Mouse (Mus musculus): ENCODE measurements around the gene Tac4. TPM values are rescaled to one million over a fixed set of nuclear protein-coding genes. Genes with fewer than 3 reads are reported as not detected.
A peak's percentile ranks its signal among the peaks of the same experiment; 100 is the strongest.

Tac4 gene
- polyA plus RNA-seq (2014; fragmentation: Nextera tagmentation; extraction: Ambion mirVana) = 0.21 and 0.22 TPM in 2 replicates

- Histone ChIP-seq H3K4me1 (ENCODE audit: control insufficient read depth, insufficient read depth, low read length) (0 out of 2 replicates have a peak, but pooled peaks cover 6% of the 10 kb centered on the region), H3K9ac (replicated peaks; ENCODE audit: low read depth, low read length) (no peak within 1 kb of the TSS), H3K9me3 (ENCODE audit: control insufficient read depth, low read length) (no peaks in the 10 kb centered on the region), H3K36me3 (ENCODE audit: control insufficient read depth, insufficient read depth, low read length) (no peaks in the 10 kb centered on the region), H3K27ac (ENCODE audit: low read depth, low read length) (no peak within 1 kb of the TSS), H3K4me3 (ENCODE audit: low read depth, low read length) (no peak within 1 kb of the TSS), H3K4me2 (ENCODE audit: low read depth, low read length) (no peak within 1 kb of the TSS), H3K27me3 (ENCODE audit: control insufficient read depth, insufficient read depth, low read length) (no peaks in the 10 kb centered on the region)
- WGBS = 70% methylated on average over 5 of the region's 5 CpGs
- no peak for ATAC-seq (ENCODE audit: low read depth)
These were observed at the start of gene Tac4 for GRCm38 (mm10) chr11:95261178-95261751. Tac4 (plus strand) TSS chr11:95261529.

GRCm38 (mm10) chr11:95213607-95214006, 47.7 kb upstream of the Tac4 start:
- Histone ChIP-seq H3K4me2 (ENCODE audit: low read depth, low read length) (no peak overlapping the region), H3K27me3 (ENCODE audit: control insufficient read depth, insufficient read depth, low read length) (no peaks in the 10 kb centered on the region; the same call in 1 of the 2 replicates), H3K4me1 (ENCODE audit: control insufficient read depth, insufficient read depth, low read length) (peaks cover 3% of the 10 kb centered on the region; the same call in 1 of the 2 replicates), H3K9me3 (ENCODE audit: control insufficient read depth, low read length) (no peaks in the 10 kb centered on the region), H3K9ac (replicated peaks; ENCODE audit: low read depth, low read length) (no peak overlapping the region), H3K27ac (ENCODE audit: low read depth, low read length) (no peak overlapping the region), H3K36me3 (ENCODE audit: control insufficient read depth, insufficient read depth, low read length) (no peaks in the 10 kb centered on the region), H3K4me3 (ENCODE audit: low read depth, low read length) (no peak overlapping the region)
- 33% methylated on average over 6 of the region's 6 CpGs for WGBS
- ATAC-seq (ENCODE audit: low read depth) = no peak

DNA sequence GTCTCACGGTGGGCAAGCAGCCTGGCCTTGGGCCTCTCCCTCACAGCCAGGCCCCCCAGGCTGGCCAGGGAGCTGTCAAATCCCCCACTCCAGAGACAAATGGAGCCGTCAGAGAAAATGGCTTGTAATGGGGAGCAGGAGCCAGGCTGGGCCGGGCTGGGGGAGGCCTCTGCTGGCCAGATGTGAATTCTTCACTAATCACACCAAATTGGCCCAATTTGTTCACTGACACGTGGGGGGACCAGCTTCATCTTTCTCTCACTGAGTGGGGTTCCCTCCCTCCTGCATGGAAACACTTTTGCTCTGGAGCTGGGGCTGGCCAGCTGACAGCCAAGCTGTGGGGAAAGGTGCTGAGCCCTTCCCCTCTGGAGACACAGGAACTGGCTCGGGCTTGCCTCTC, 47.0 kb upstream of the Tac4 start:
- Histone ChIP-seq H3K36me3 (ENCODE audit: control insufficient read depth, insufficient read depth, low read length) (no peaks in the 10 kb centered on the region), H3K27ac (ENCODE audit: low read depth, low read length) (no peak overlapping the region), H3K9ac (replicated peaks; ENCODE audit: low read depth, low read length) (no peak overlapping the region), H3K9me3 (ENCODE audit: control insufficient read depth, low read length) (no peaks in the 10 kb centered on the region), H3K27me3 (ENCODE audit: control insufficient read depth, insufficient read depth, low read length) (no peaks in the 10 kb centered on the region; the same call in 1 of the 2 replicates), H3K4me3 (ENCODE audit: low read depth, low read length) (no peak overlapping the region), H3K4me2 (ENCODE audit: low read depth, low read length) (no peak overlapping the region), H3K4me1 (ENCODE audit: control insufficient read depth, insufficient read depth, low read length) (peaks cover 3% of the 10 kb centered on the region; the same call in 1 of the 2 replicates)
- 0% methylated on average over 5 of the region's 5 CpGs for WGBS
- no peak for ATAC-seq (ENCODE audit: low read depth)

DNA sequence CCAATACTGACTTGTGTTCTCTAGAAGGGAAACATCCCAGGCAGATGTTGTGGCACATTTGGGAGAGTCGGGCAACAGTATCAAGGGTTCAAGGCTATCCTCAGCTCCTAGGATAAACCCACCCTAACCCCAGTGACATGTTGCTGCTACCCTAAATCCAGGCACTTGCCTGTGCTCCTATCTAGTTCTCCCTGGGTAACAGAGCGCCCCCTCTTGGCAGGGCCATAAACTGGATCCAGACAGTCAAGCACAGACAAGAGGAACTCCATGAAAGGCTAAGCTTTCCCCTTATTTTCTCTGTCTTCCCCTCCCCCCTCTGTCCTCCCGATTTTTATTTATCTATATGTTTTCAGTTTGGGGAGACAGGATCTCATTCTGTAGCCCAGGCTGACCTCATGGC, 45.1 kb upstream of the Tac4 start:
- Histone ChIP-seq H3K27ac (ENCODE audit: low read depth, low read length) (no peak overlapping the region), H3K4me3 (ENCODE audit: low read depth, low read length) (no peak overlapping the region), H3K36me3 (ENCODE audit: control insufficient read depth, insufficient read depth, low read length) (no peaks in the 10 kb centered on the region), H3K27me3 (ENCODE audit: control insufficient read depth, insufficient read depth, low read length) (no peaks in the 10 kb centered on the region; the same call in 1 of the 2 replicates), H3K9me3 (ENCODE audit: control insufficient read depth, low read length) (no peaks in the 10 kb centered on the region), H3K4me1 (ENCODE audit: control insufficient read depth, insufficient read depth, low read length) (no peaks in the 10 kb centered on the region), H3K9ac (replicated peaks; ENCODE audit: low read depth, low read length) (no peak overlapping the region), H3K4me2 (ENCODE audit: low read depth, low read length) (no peak overlapping the region)
- no peak for ATAC-seq (ENCODE audit: low read depth)
- 73% methylated on average over 3 of the region's 3 CpGs for WGBS

DNA sequence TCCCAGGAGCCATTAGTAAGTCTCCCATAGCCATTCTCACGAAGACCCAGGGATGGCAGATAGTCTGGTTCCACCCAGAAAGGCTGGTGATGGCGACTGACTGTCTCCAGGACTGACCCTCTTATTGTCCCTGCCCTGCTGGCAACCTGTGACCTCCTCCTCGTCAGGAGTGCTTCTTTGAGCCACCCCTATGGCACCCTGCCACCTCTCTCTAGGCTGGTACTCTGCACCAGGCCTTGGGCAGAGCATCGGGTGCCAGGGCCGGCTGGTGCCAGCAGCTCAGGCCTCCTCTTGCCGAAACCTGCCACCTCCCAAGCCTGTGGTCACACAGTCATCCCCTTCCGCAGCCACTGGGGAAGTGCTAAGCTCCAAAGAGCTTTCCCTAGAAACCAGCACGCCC, 42.2 kb upstream of the Tac4 start:
- H3K4me3 ChIP-seq (ENCODE audit: low read depth, low read length) = no peak overlapping the region
- H3K4me1 ChIP-seq (ENCODE audit: control insufficient read depth, insufficient read depth, low read length) = peaks cover 5% of the 10 kb centered on the region; the same call in 1 of the 2 replicates
- peaks cover 19% of the 10 kb centered on the region for H3K27me3 ChIP-seq (ENCODE audit: control insufficient read depth, insufficient read depth, low read length)
- H3K36me3 ChIP-seq (ENCODE audit: control insufficient read depth, insufficient read depth, low read length) = no peaks in the 10 kb centered on the region
- H3K27ac ChIP-seq (ENCODE audit: low read depth, low read length) = no peak overlapping the region
- ATAC-seq (ENCODE audit: low read depth) = no peak
- H3K9ac ChIP-seq (replicated peaks; ENCODE audit: low read depth, low read length) = no peak overlapping the region
- no peaks in the 10 kb centered on the region for H3K9me3 ChIP-seq (ENCODE audit: control insufficient read depth, low read length)
- WGBS = 57% methylated on average over 8 of the region's 8 CpGs
- no peak overlapping the region for H3K4me2 ChIP-seq (ENCODE audit: low read depth, low read length)

DNA sequence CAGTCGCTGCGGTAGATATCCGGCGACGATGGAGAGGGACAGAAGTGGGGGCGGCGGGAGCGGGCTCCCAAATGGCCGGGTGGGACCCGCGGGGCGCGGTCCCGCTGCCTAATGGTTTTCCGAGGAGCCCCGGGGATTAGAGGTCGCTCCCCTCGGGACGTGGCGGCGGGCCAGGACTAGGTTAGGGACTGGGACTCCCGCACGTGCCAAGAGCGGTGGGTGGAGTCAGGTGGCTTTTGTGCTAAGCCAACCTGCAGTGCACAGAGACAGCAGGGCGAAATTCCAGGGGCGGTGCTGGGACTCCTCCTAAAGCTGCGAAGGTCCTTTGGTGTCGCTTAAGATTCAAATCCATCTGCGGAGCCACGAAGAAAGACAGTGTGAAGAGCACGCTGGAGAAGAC, 37.9 kb upstream of the Tac4 start:
- peaks cover 5% of the 10 kb centered on the region; the same call in 1 of the 2 replicates for H3K4me1 ChIP-seq (ENCODE audit: control insufficient read depth, insufficient read depth, low read length)
- no peak overlapping the region for H3K27ac ChIP-seq (ENCODE audit: low read depth, low read length)
- H3K9ac ChIP-seq (replicated peaks; ENCODE audit: low read depth, low read length) = peak overlapping the region; percentile 39
- H3K27me3 ChIP-seq (ENCODE audit: control insufficient read depth, insufficient read depth, low read length) = peaks cover 30% of the 10 kb centered on the region
- peak overlapping the region; percentile 60 for H3K4me2 ChIP-seq (ENCODE audit: low read depth, low read length)
- 1% methylated on average over 31 of the region's 31 CpGs for WGBS
- H3K4me3 ChIP-seq (ENCODE audit: low read depth, low read length) = peak overlapping the region; percentile 27
- ATAC-seq (ENCODE audit: low read depth) = no peak
- no peaks in the 10 kb centered on the region for H3K36me3 ChIP-seq (ENCODE audit: control insufficient read depth, insufficient read depth, low read length)
- H3K9me3 ChIP-seq (ENCODE audit: control insufficient read depth, low read length) = no peaks in the 10 kb centered on the region

GRCm38 (mm10) chr11:95224124-95224893, 37.0 kb upstream of the Tac4 start:
- H3K4me1 ChIP-seq (ENCODE audit: control insufficient read depth, insufficient read depth, low read length) = peaks cover 5% of the 10 kb centered on the region; the same call in 1 of the 2 replicates
- no peaks in the 10 kb centered on the region for H3K9me3 ChIP-seq (ENCODE audit: control insufficient read depth, low read length)
- H3K36me3 ChIP-seq (ENCODE audit: control insufficient read depth, insufficient read depth, low read length) = no peaks in the 10 kb centered on the region
- no peak overlapping the region; the same call in 1 of the 2 replicates for H3K4me2 ChIP-seq (ENCODE audit: low read depth, low read length)
- H3K27ac ChIP-seq (ENCODE audit: low read depth, low read length) = no peak overlapping the region
- WGBS = 13% methylated on average over 15 of the region's 15 CpGs
- H3K9ac ChIP-seq (replicated peaks; ENCODE audit: low read depth, low read length) = no peak overlapping the region
- peaks cover 30% of the 10 kb centered on the region for H3K27me3 ChIP-seq (ENCODE audit: control insufficient read depth, insufficient read depth, low read length)
- no peak for ATAC-seq (ENCODE audit: low read depth)
- H3K4me3 ChIP-seq (ENCODE audit: low read depth, low read length) = no peak overlapping the region

- 27% methylated on average over 7 of the region's 7 CpGs for WGBS
- no peak for ATAC-seq (ENCODE audit: low read depth)
- Histone ChIP-seq H3K4me1 (ENCODE audit: control insufficient read depth, insufficient read depth, low read length) (peaks cover 5% of the 10 kb centered on the region; the same call in 1 of the 2 replicates), H3K27ac (ENCODE audit: low read depth, low read length) (no peak overlapping the region), H3K9me3 (ENCODE audit: control insufficient read depth, low read length) (no peaks in the 10 kb centered on the region), H3K9ac (replicated peaks; ENCODE audit: low read depth, low read length) (no peak overlapping the region), H3K27me3 (ENCODE audit: control insufficient read depth, insufficient read depth, low read length) (peaks cover 30% of the 10 kb centered on the region), H3K4me3 (ENCODE audit: low read depth, low read length) (no peak overlapping the region), H3K4me2 (ENCODE audit: low read depth, low read length) (no peak overlapping the region), H3K36me3 (ENCODE audit: control insufficient read depth, insufficient read depth, low read length) (no peaks in the 10 kb centered on the region)
These were observed 35.9 kb upstream of the Tac4 start for GRCm38 (mm10) chr11:95225448-95225847.

DNA sequence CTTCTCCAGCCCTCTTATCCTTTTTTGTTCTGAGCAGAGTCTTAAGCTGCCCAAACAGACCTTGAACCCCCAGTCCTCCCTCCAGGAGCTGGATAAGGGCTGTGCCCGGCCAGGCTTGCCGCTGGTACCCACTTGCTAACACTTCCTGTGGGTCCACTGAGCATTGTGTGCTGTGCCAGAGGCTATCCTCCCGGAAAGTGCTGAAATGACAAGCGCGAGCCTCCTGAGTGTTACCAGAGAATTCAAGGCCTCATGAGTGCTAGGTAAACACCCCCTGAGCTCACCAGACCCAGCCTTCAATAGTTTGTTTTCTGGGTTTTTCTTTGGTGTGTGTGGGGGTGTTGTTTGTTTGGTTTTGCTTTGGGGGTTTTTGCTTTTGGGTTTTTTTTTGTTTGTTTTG, 33.9 kb upstream of the Tac4 start:
- Histone ChIP-seq H3K9ac (replicated peaks; ENCODE audit: low read depth, low read length) (no peak overlapping the region), H3K27ac (ENCODE audit: low read depth, low read length) (no peak overlapping the region), H3K4me1 (ENCODE audit: control insufficient read depth, insufficient read depth, low read length) (peaks cover 5% of the 10 kb centered on the region; the same call in 1 of the 2 replicates), H3K4me3 (ENCODE audit: low read depth, low read length) (no peak overlapping the region), H3K27me3 (ENCODE audit: control insufficient read depth, insufficient read depth, low read length) (peaks cover 25% of the 10 kb centered on the region), H3K4me2 (ENCODE audit: low read depth, low read length) (no peak overlapping the region), H3K36me3 (ENCODE audit: control insufficient read depth, insufficient read depth, low read length) (no peaks in the 10 kb centered on the region), H3K9me3 (ENCODE audit: control insufficient read depth, low read length) (no peaks in the 10 kb centered on the region)
- 58% methylated on average over 5 of the region's 5 CpGs for WGBS
- ATAC-seq (ENCODE audit: low read depth) = no peak

Data from neural tube, embryonic 14.5 days (tissue).